Mouse (Mus musculus): Measurements from ENCODE around the gene Clybl.

Gene Clybl

GRCm38 (mm10) chr14:122181078-122181814, at the start of gene Clybl:
TSS of gene Clybl (plus strand) at chr14:122181704.
- peak; percentile 88 to 89 for DNase-seq (ENCODE audit: low spot score in 2 of 2)

DNA sequence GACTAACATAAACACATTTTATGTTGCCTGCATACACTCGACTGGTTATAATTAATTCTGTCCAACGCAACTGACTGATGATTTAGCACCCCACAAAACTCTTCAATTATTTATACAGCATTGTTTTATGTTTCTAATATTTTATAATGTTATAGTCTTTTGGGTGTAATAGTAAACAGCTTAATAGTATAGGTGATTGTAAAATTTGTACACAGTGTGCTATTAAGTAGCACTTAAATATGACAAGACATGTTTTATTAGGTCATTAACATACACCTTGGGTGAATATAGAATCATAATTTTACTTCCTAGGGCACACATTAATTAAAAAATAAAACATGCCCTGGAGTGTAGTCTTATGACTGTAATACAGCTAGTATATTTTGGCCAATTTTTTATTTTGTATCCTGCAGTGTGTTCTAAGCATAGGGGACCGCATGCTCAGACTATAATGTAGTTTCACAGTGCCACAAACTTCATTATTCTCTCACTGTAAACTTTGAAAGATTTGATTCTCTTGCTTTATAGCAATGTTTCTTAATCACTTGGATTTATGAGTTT, 45.1 kb upstream of the Clybl start:
- DNase-seq (ENCODE audit: low spot score in 2 of 2) = no peak

DNA sequence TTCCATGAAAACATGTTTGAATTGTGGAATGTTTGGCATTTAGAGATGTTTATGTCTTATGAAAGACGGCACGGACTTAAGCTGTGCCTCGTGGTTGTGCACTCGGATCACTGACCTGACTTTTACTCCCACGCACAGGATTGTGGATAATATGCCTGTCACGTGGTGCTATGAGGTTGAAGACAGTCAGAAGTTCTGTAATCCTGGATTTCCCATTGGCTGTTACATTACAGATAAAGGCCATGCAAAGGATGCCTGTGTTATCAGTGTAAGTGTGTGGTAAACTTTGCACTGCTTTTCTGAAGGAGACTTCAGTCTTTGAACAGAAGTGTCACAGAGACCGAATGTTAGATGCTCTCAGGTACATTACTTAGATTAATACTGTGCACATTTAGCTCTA, 44.3 kb upstream of the Clybl start:
- DNase-seq (ENCODE audit: low spot score in 2 of 2) = no peak

DNA sequence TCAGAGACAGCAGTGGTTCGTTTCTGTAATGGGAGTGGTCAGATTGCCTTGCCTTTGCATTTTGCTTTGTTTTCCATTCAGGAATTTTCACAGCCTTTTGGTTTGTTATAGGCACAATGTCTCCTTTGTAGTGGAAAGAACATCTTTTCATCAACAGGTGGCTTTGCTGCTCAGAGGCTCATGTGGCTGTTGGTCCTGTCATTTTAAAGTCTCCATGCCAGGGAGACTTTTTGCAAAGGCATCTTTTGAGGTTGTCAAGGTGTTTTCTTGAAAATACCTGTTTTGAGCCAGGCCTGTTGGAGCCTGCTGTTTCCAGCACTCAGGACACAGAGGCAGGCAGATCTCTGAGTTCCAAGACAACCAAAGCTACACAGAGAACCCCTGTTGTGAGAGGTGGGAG, 41.4 kb upstream of the Clybl start:
- no peak for DNase-seq (ENCODE audit: low spot score in 2 of 2)

DNA sequence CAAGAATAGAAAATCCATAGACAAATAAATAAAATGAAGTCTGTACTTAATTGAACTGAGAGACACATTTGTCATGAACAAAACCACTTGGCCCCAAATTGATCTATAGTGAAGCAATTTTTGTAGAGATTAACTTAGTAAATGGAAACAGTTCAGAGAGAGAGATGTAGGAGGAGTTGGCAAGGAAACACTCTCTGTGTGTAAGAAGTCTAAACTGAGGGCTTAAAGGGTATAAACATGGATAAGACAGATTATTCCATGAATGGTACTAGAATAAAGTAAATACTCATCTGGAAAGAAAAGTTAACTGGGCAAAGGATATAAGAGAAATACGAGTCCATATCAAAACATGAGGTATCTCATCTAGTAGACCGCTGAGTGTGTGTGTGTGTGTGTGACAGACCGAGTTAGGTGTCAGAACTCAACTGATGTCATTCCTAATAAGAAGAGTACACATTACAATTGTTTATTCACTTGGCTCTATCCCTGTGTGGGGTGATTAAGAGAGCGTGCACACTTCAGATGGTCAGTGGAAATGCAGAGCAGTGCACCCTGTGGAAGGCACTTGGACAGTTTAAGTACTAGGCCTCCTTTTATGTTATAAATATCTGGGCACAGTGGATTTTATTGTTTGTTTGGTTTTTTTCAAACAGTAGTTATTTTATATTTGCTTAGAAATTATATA, 37.8 kb upstream of the Clybl start:
- DNase-seq (ENCODE audit: low spot score in 2 of 2) = no peak

GRCm38 (mm10) chr14:122145374-122145773, 36.1 kb upstream of the Clybl start:
- no peak for DNase-seq (ENCODE audit: low spot score in 2 of 2)

GRCm38 (mm10) chr14:122150616-122151015, 30.9 kb upstream of the Clybl start:
- DNase-seq (ENCODE audit: low spot score in 2 of 2) = no peak

DNA sequence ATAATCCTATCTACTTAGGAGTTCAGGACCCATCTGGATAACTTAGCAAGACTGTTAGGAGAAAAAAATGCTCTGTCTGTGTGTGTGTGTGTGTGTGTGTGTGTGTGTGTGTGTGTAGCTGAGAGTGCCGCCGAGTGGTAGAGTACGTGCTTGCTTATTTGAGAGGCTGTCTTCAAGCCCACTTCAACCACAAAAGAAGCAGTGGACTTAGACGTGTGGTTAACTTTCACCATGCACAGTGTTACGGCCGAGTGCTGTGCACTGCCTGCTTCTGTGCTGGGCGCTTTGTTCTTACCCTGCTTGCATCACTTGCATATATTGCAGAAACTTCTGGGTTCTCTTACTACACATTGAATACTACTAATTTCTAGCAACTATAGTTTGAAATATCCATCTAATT, 23.8 kb upstream of the Clybl start:
- no peak for DNase-seq (ENCODE audit: low spot score in 2 of 2)

- no peak for DNase-seq (ENCODE audit: low spot score in 2 of 2)
These were observed 20.6 kb upstream of the Clybl start for GRCm38 (mm10) chr14:122160916-122161315.

- DNase-seq (ENCODE audit: low spot score in 2 of 2) = no peak
These were observed 12.6 kb upstream of the Clybl start for GRCm38 (mm10) chr14:122168912-122169311.

GRCm38 (mm10) chr14:122170202-122170781, 11.2 kb upstream of the Clybl start:
- no peak for DNase-seq (ENCODE audit: low spot score in 2 of 2)

DNA sequence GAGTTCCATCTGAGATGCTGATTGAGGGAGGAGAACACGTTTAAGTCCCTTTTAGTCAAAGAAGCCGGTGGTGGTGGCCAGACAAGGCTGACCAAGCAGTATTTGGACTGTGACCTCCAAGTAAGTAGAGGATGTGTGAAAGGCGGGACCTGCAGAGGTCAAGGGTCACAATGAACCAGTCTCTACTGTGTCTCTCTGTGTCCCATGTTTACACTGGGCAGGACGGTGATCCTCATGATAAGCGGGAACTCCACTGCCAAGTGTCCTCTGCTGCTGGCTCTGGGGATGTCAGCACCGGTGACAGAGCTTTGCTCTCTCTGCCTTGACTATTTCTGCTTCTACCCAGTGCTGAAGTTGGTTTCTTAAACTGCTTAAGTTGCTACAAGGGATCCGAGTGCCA, 10.5 kb upstream of the Clybl start:
- no peak for DNase-seq (ENCODE audit: low spot score in 2 of 2)

GRCm38 (mm10) chr14:122176263-122176798, 5.2 kb upstream of the Clybl start:
- no peak for DNase-seq (ENCODE audit: low spot score in 2 of 2)

- DNase-seq (ENCODE audit: low spot score in 2 of 2) = no peak
These were observed 2.2 kb upstream of the Clybl start for GRCm38 (mm10) chr14:122179262-122179661.

DNA sequence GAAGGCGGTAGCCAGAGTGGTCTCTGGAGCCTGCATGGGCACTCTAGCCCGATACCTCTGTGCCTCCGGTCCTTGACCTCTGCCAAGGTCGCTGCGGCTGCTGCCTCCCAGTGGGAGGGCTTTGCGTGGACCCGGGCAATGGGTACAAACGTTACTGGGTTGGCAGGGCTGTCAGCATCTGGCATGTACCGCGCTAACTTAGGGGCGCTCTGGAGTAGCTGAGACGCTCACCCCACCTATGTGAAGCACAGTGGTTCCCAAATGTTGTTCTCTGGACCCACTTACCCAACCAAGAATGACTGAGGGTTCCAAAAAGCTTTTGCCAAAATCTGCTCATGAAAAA, 282 bp downstream of the Clybl start:
- no peak for DNase-seq (ENCODE audit: low spot score in 2 of 2)

- no peak for DNase-seq (ENCODE audit: low spot score in 2 of 2)
These were observed 716 bp downstream of the Clybl start for GRCm38 (mm10) chr14:122182220-122182619.

GRCm38 (mm10) chr14:122183974-122184373, 2.5 kb downstream of the Clybl start:
- no peak for DNase-seq (ENCODE audit: low spot score in 2 of 2)

DNA sequence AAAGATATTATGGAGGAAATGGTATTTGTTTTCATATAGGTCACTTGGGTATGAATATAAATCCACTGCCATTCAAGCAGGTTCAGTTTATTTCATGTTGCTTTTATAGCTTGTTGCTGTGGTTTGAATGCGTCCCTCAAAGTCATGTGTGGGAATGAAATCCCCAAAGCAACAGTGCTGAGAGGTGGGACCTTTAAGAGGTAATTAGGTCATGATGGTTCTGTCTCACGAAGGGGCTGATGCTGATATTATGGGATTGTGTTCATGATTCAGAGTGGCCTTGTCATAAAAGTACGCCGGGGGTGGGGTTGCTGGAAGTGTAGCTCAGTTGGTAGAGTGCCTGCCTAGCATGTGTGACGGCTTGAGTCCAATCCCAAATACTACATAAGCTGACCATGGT, 6.7 kb downstream of the Clybl start:
- no peak for DNase-seq (ENCODE audit: low spot score in 2 of 2)

DNA sequence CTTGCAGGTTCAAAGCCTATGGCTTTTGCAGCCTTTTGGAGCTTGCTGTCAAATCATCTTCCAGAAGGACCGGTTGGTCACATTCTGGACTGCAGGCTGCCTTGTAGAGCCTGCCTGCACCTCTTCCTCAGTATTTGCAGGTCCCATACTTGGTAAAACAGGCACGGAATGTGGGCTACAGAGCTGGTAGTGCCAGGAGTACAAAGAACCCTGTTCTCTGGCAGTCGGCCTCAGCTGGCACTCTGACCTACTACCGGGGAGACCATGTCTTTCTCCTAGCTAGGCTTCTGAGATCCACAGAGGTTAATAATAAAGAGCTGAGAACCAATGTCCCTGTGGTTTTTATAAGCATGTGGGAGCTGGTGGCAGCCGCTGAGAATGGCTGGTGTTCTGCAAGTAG, 8.4 kb downstream of the Clybl start:
- DNase-seq (ENCODE audit: low spot score in 2 of 2) = no peak

DNA sequence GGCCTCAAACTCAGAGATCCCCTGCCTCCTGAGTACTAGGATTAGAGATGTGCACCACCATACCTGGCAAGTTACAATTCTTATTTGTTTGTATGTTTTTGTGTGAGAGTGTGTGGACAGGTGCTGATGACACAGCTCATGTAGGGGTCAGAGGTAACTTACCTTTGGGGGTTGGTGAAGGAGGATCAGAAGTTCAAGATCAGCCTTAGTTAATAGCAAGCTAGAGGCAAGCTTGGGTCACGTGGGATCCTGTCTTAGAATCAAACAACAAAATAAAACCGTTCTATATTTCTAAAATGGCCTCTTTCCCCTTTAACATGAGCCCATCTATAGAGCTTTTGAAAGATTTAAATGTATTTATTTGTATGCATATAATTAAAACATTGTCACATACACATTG, 9.0 kb downstream of the Clybl start:
- DNase-seq (ENCODE audit: low spot score in 2 of 2) = no peak

DNA sequence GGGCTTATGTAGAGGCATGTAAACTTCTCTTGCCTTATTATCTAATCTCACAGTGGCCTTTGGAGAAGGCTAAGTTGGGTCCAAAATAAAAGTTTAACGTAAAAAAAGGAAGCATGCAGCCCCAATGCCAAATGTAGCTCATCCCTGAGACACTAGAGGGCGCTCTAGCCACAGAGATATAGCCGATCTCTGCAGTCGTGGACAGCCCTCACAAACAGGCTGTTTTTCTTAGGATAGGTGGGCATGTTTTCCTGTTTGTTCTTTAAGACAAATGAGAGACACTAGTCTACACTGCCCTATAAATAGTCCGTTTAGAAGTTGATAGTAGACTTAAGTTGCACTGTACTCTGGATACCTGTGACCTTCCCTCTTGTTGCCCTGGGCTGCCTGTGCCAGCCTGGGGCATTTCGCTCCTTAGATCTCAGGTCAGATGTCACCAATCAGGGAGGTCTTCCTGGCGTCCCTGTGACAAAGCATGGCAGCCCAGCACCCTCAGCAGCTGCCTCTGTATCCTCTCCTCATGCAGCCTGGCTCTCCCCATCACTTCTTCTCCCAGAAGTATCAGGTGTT, 9.5 kb downstream of the Clybl start:
- no peak for DNase-seq (ENCODE audit: low spot score in 2 of 2)

GRCm38 (mm10) chr14:122194630-122195029, 13.1 kb downstream of the Clybl start:
- no peak for DNase-seq (ENCODE audit: low spot score in 2 of 2)

Data from right cerebral cortex, postnatal 36 days (tissue).